Mouse (Mus musculus) left cerebral cortex, adult 8-10 months (tissue): ENCODE measurements at regions not wholly inside any gene's neighbourhood (a gene's known extent, or its start where the extent isn't known, plus 50 kb on each side); places are given as distances from the start of the nearest gene placed in this dataset.

Experiments
- DNase-seq, 2 experiments: peaks; one replicate each; pipeline ENCODE4 v3.0.0; 2022; ENCODE audit warnings: low spot score in 2 of 2

DNA sequence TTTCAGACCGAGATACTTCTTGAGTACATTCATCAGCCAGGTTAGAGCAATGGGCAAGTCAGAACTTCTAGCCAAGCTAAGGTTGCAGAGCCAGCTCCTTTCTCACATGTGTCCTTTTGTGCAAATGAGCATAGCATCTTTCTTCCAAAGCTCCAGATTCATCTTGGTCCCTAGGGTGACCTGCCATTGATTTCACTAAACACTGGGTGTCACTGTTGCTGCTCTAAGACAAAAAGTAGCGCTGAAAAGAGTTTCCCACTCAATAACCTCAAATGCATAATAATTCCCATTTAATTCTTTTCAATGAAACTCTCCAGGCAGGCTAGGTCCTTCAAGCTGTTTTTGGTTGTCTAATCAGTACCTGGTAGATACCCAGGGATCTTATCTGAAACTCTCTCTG, 688.6 kb upstream of the BB014433 start:
- no peak for DNase-seq

DNA sequence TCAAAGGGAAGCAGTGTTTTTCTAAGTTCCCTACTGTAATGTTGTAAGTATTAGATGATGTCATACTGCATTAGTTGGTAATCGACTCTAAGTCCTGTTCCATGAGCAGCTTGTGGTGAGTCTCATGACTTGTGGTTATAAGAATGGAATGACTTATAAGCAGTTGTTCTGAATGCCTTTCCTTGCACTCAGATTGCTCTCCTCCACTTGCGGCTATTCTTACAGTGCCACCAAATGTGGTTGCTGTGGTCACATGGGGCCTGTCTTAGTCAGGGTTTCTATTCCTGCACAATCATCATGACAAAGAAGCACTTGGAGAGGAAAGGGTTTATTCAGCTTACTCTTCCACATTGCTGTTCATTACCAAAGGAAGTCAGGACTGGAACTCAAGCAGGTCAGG, 685.4 kb upstream of the BB014433 start:
- DNase-seq, result no peak

DNA sequence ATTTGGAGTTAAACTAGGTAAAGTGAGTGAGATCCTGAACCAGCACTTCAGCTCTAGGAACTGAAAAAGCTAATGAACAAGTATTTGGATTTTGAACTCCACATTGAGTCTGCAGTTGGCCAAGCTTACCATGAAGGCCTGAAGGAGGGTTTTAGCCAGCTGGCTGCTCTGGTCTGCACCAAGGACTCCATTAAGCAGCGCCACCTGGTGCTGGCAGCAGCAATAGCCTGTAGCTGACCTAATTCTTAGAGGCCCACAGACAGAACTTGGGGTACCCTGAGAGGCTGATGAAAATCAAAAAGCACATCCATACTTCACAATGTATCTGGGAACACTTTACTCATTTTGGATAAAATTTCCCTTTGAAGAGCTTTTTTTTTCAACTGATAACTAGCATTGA, 683.2 kb upstream of the BB014433 start:
- peak; percentile 35 for DNase-seq

DNA sequence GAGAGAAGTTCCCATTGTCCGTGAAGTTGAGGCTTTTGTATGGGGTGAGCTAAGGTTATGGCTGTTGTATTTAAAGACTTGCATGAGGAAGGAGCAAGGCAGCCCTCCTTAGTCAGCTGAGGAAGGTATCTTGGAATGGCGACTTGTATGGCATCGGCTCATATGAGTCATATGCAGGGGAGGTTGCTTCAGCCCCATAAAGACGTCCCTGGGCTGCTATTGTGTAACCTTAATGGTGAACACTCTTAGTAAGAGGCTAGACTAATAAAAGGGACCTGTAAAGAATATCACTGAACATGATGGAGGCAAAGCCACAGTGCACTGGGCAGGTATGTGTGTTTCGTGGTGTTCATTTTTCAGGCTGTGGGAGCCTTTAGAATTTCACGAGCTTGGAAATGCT, 680.4 kb upstream of the BB014433 start:
- DNase-seq, result no peak
